Mouse (Mus musculus) heart, postnatal 0 days (tissue): ENCODE results near the gene Icosl.

Experiments used
- CTCF ChIP-seq: IDR thresholded peaks from 2 replicates; pipeline ENCODE4 v1.5.1; 2016; ENCODE audit warnings: antibody characterized with exemption, control low read depth, low read depth
- EP300 ChIP-seq: IDR thresholded peaks from 2 replicates; pipeline ENCODE4 v1.6.1; 2016; ENCODE audit warnings: antibody characterized with exemption, low read depth

DNA sequence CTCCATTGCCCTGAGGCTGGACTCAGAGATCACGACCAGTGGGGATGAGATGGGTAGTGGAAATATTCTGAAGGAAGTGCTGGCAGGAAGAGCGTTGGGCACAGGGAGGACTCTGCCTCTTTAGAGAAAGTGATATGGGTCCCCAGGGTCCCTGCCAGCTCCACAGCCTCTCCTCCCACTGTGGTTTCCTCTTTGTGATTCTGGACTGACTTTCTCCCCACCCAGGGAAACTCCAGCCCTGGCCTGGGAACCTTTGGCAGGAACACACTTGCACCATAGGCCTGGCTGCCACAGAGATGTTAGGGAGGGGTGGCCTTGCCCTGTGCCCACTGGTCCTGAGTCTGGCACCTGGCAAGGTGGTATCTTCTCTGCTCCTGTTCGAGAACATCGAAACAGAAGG lies 60.9 kb downstream of the Icosl start:
- no peak for TF ChIP-seq EP300
- no peak for TF ChIP-seq CTCF
